Mouse (Mus musculus) midbrain, embryonic 16.5 days (tissue): ENCODE measurements at regions not wholly inside any gene's neighbourhood (a gene's known extent, or its start where the extent isn't known, plus 50 kb on each side); places are given as distances from the start of the nearest gene placed in this dataset.

ENCODE experiments used
- ATAC-seq: fragments of 200-750 bp; cut with Nextera tagmentation; 2 replicates; pipeline ENCODE4 v1.8.0; 2017; ENCODE audit warnings: moderate TSS enrichment
- H3K27ac ChIP-seq: fragments of 300-500 bp; sonication (generic); 2 replicates; pipeline ENCODE4 v1.5.1; 2014; ENCODE audit warnings: mild to moderate bottlenecking, low read length, mixed read lengths
- H3K27me3 ChIP-seq: fragments of 300-500 bp; sonication (generic); 2 replicates; pipeline ENCODE4 v1.6.1; 2014; ENCODE audit warnings: low read depth, low read length, mixed read lengths; ENCODE audit not compliant: control insufficient read depth, insufficient read depth
- H3K36me3 ChIP-seq: fragments of 300-500 bp; sonication (generic); 2 replicates; pipeline ENCODE4 v1.6.1; 2014; ENCODE audit warnings: mild to moderate bottlenecking, low read length, moderate library complexity, mixed read lengths; ENCODE audit not compliant: control insufficient read depth, insufficient read depth
- H3K4me1 ChIP-seq: fragments of 300-500 bp; sonication (generic); 2 replicates; pipeline ENCODE4 v1.6.1; 2014; ENCODE audit warnings: mild to moderate bottlenecking, low read length, mixed read lengths; ENCODE audit not compliant: control insufficient read depth, insufficient read depth
- H3K4me2 ChIP-seq: fragments of 300-500 bp; sonication (generic); 2 replicates; pipeline ENCODE4 v1.6.1; 2014; ENCODE audit warnings: mild to moderate bottlenecking, low read length, mixed read lengths
- H3K4me3 ChIP-seq: fragments of 300-500 bp; sonication (generic); 2 replicates; pipeline ENCODE4 v1.5.1; 2014; ENCODE audit warnings: low read depth, mild to moderate bottlenecking, low read length, moderate library complexity, mixed read lengths
- H3K9ac ChIP-seq: fragments of 300-500 bp; sonication (generic); 2 replicates; pipeline ENCODE4 v1.6.1; 2014; ENCODE audit warnings: low read depth, low read length, mixed read lengths
- H3K9me3 ChIP-seq: fragments of 300-500 bp; sonication (generic); replicated peaks from 2 replicates; pipeline ENCODE4 v1.6.1; 2014; ENCODE audit warnings: mild to moderate bottlenecking, low read length, mixed read lengths; ENCODE audit not compliant: control insufficient read depth, poor library complexity, severe bottlenecking
- WGBS: fragments of 180-500 bp; shearing (Covaris S2); extraction: QIAGEN DNeasy Blood & Tissue Kit; methylation state at CpG from one replicate; pipeline ENCODE4 v1.1.7; 2014; 5-methylcytosine and 5-hydroxymethylcytosine counted together

GRCm38 (mm10) chr6:127239529-127240471 lies 87.8 kb upstream of the Ccnd2 start:
- no peaks in the 10 kb centered on the region for H3K4me1 ChIP-seq
- H3K4me2 ChIP-seq, result no peak overlapping the region
- ATAC-seq, result no peak
- no peaks in the 10 kb centered on the region for H3K36me3 ChIP-seq
- WGBS, result 79% methylated on average over 12 of the region's 12 CpGs
- H3K9ac ChIP-seq, result no peak overlapping the region
- H3K27me3 ChIP-seq, result no peaks in the 10 kb centered on the region
- H3K27ac ChIP-seq, result no peak overlapping the region
- H3K4me3 ChIP-seq, result no peak overlapping the region
- no peaks in the 10 kb centered on the region for H3K9me3 ChIP-seq

GRCm38 (mm10) chr6:127240472-127241375 lies 88.7 kb upstream of the Ccnd2 start:
- Histone ChIP-seq H3K9ac (no peak overlapping the region), H3K27me3 (no peaks in the 10 kb centered on the region), H3K4me2 (no peak overlapping the region), H3K4me3 (no peak overlapping the region), H3K4me1 (no peaks in the 10 kb centered on the region), H3K27ac (no peak overlapping the region), H3K9me3 (no peaks in the 10 kb centered on the region), H3K36me3 (no peaks in the 10 kb centered on the region)
- ATAC-seq, result no peak
- WGBS, result 90% methylated on average over 19 of the region's 19 CpGs

- no peak overlapping the region for H3K9ac ChIP-seq
- no peak for ATAC-seq
- H3K4me2 ChIP-seq, result no peak overlapping the region
- H3K27ac ChIP-seq, result no peak overlapping the region
- no peaks in the 10 kb centered on the region for H3K36me3 ChIP-seq
- no peak overlapping the region for H3K4me3 ChIP-seq
- H3K4me1 ChIP-seq, result no peaks in the 10 kb centered on the region
- H3K27me3 ChIP-seq, result no peaks in the 10 kb centered on the region
- WGBS, result 65% methylated on average over 14 of the region's 14 CpGs
- no peaks in the 10 kb centered on the region for H3K9me3 ChIP-seq
Measured at GRCm38 (mm10) chr6:127241693-127242425, 89.9 kb upstream of the Ccnd2 start.

- 72% methylated on average over 2 of the region's 2 CpGs for WGBS
- no peak overlapping the region for H3K4me2 ChIP-seq
- H3K4me3 ChIP-seq, result no peak overlapping the region
- H3K27ac ChIP-seq, result no peak overlapping the region
- ATAC-seq, result no peak
- no peaks in the 10 kb centered on the region for H3K36me3 ChIP-seq
- H3K9ac ChIP-seq, result no peak overlapping the region
- no peaks in the 10 kb centered on the region for H3K4me1 ChIP-seq
- H3K9me3 ChIP-seq, result no peaks in the 10 kb centered on the region
- no peaks in the 10 kb centered on the region for H3K27me3 ChIP-seq
Measured at GRCm38 (mm10) chr6:127243032-127243431, 91.0 kb upstream of the Ccnd2 start.

GRCm38 (mm10) chr6:127245814-127246440 lies 93.9 kb upstream of the Ccnd2 start:
- Histone ChIP-seq H3K4me1 (no peaks in the 10 kb centered on the region), H3K27me3 (no peaks in the 10 kb centered on the region), H3K4me3 (no peak overlapping the region), H3K9ac (no peak overlapping the region), H3K9me3 (no peaks in the 10 kb centered on the region), H3K27ac (no peak overlapping the region), H3K36me3 (no peaks in the 10 kb centered on the region), H3K4me2 (no peak overlapping the region)
- ATAC-seq, result no peak
- 89% methylated on average over 4 of the region's 4 CpGs for WGBS

GRCm38 (mm10) chr6:127246730-127247129 lies 94.7 kb upstream of the Ccnd2 start:
- Histone ChIP-seq H3K9ac (no peak overlapping the region), H3K27me3 (no peaks in the 10 kb centered on the region)
- no peak for ATAC-seq

GRCm38 (mm10) chr6:127247343-127247742 lies 95.3 kb upstream of the Ccnd2 start:
- no peaks in the 10 kb centered on the region for H3K9me3 ChIP-seq
- no peak for ATAC-seq
- peaks cover 5% of the 10 kb centered on the region for H3K4me1 ChIP-seq
- WGBS, result 29% methylated on average over 5 of the region's 5 CpGs
- H3K9ac ChIP-seq, result no peak overlapping the region
- H3K27me3 ChIP-seq, result no peaks in the 10 kb centered on the region
- no peak overlapping the region for H3K4me2 ChIP-seq
- H3K27ac ChIP-seq, result no peak overlapping the region
- no peak overlapping the region for H3K4me3 ChIP-seq
- no peaks in the 10 kb centered on the region for H3K36me3 ChIP-seq

More at GRCm38 (mm10) chr6:127246730-127247129, 94.7 kb upstream of the Ccnd2 start:
- no peak overlapping the region for H3K4me3 ChIP-seq
- 87% methylated on average over 7 of the region's 7 CpGs for WGBS
- no peaks in the 10 kb centered on the region for H3K9me3 ChIP-seq
- no peak overlapping the region for H3K4me2 ChIP-seq
- no peaks in the 10 kb centered on the region for H3K36me3 ChIP-seq
- H3K27ac ChIP-seq, result no peak overlapping the region
- peaks cover 5% of the 10 kb centered on the region for H3K4me1 ChIP-seq

- ATAC-seq, result no peak
- H3K4me2 ChIP-seq, result no peak overlapping the region
- H3K27ac ChIP-seq, result no peak overlapping the region
- H3K36me3 ChIP-seq, result no peaks in the 10 kb centered on the region
- H3K4me1 ChIP-seq, result peaks cover 5% of the 10 kb centered on the region
- 14% methylated on average over 8 of the region's 8 CpGs for WGBS
- H3K9me3 ChIP-seq, result no peaks in the 10 kb centered on the region
- H3K4me3 ChIP-seq, result no peak overlapping the region
- H3K9ac ChIP-seq, result no peak overlapping the region
- no peaks in the 10 kb centered on the region for H3K27me3 ChIP-seq
Measured at GRCm38 (mm10) chr6:127250181-127250873, 98.3 kb upstream of the Ccnd2 start.
